Mouse (Mus musculus): ENCODE measurements around the gene Hmcn2. TPM values are rescaled to one million over a fixed set of nuclear protein-coding genes. Genes with fewer than 3 reads are reported as not detected.

The Hmcn2 gene
- polyA plus RNA-seq, 1 experiment from 2014 or later: 1.2 TPM

DNA sequence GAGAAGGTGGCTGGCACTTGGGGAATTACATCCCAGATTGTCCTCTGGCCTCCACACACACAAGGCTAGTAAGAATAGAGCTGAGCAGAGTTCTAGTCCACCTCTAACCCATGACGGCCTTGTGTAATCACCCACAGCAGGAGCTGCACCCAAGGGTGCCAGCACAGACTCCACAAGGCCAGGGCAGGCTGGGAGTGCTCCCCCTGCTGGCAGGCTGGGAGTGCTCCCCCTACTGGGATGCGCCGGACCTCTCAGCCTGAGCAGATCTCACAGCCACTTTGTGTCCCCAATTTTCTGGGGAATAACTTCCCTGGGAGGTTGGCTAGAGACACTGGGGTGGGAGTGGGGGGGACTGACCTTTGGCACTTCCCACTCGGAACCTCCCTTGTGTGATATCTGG lies 68.7 kb downstream of the Hmcn2 start:
- H3K36me3 ChIP-seq (ENCODE audit: control insufficient read depth, insufficient read depth): no peaks in the 10 kb centered on the region
- ATAC-seq (ENCODE audit: low read depth): no peak
- WGBS (ENCODE audit: insufficient replicate concordance): 25% methylated on average over 4 of the region's 4 CpGs
- no peak overlapping the region for H3K4me2 ChIP-seq (ENCODE audit: low read depth, low read length)
- no peaks in the 10 kb centered on the region for H3K27me3 ChIP-seq (ENCODE audit: control insufficient read depth, insufficient read depth, low read depth, low read length)
- no peak overlapping the region for H3K4me3 ChIP-seq (ENCODE audit: low read depth, low read length)
- H3K4me1 ChIP-seq (ENCODE audit: control insufficient read depth, low read depth, low read length): no peaks in the 10 kb centered on the region
- H3K27ac ChIP-seq (ENCODE audit: low read length): no peak overlapping the region
- no peaks in the 10 kb centered on the region for H3K9me3 ChIP-seq (replicated peaks; ENCODE audit: control insufficient read depth, low read length)
- H3K9ac ChIP-seq (ENCODE audit: low read depth, low read length): no peak overlapping the region

DNA sequence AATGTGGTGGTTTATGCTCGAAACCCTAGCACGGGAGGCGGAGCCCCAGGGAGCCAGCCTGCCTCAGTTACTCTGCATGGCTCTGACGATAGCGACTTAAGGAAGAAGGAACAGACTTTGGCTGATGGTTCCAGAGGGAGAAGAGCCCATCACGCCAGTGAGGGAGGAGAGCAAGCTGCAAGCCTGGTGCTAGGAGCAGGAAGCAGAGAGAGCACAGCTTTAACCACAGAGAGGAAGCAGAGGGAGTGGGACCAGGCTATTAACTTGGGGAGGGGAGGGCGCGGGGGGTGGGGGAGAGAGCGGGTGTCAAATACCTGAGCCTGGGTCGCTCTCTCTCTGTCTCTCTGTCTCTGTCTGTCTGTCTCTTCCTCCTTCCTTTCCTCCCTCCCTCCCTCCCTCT lies 102.8 kb downstream of the Hmcn2 start:
- no peak overlapping the region for H3K4me3 ChIP-seq (ENCODE audit: low read depth, low read length)

DNA sequence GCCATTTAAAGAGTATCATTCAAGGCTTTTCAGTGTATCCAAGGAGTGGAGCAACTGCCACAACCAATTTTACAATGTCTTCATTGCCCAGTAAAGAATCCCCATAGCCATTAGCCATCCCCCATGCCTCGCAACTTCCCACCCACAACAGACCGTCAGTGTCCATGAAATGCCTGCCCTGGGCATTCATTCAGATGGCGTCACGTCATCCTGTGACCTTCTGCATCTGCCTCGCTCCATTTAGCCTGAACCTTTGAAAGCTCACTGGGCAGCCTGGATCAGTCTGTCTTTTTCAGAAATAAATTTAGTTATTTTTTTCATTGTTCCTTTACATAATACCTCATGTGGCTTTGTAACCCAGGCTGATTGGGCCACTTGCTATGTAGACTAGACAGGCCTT lies 103.8 kb downstream of the Hmcn2 start:
- no peak for ATAC-seq (ENCODE audit: low read depth)
- H3K36me3 ChIP-seq (ENCODE audit: control insufficient read depth, insufficient read depth): no peaks in the 10 kb centered on the region
- WGBS (ENCODE audit: insufficient replicate concordance): 65% methylated on average over 5 of the region's 5 CpGs
- no peaks in the 10 kb centered on the region for H3K9me3 ChIP-seq (replicated peaks; ENCODE audit: control insufficient read depth, low read length)
- no peak overlapping the region for H3K9ac ChIP-seq (ENCODE audit: low read depth, low read length)
- H3K4me3 ChIP-seq (ENCODE audit: low read depth, low read length): no peak overlapping the region
- no peak overlapping the region for H3K4me2 ChIP-seq (ENCODE audit: low read depth, low read length)
- H3K27ac ChIP-seq (ENCODE audit: low read length): no peak overlapping the region
- no peaks in the 10 kb centered on the region for H3K4me1 ChIP-seq (ENCODE audit: control insufficient read depth, low read depth, low read length)
- no peaks in the 10 kb centered on the region; the same call in 1 of the 2 replicates for H3K27me3 ChIP-seq (ENCODE audit: control insufficient read depth, insufficient read depth, low read depth, low read length)

More for the DNA sequence above, 102.8 kb downstream of the Hmcn2 start:
- no peak for ATAC-seq (ENCODE audit: low read depth)
- Histone ChIP-seq H3K27me3 (ENCODE audit: control insufficient read depth, insufficient read depth, low read depth, low read length) (no peaks in the 10 kb centered on the region; the same call in 1 of the 2 replicates), H3K36me3 (ENCODE audit: control insufficient read depth, insufficient read depth) (no peaks in the 10 kb centered on the region), H3K27ac (ENCODE audit: low read length) (no peak overlapping the region), H3K4me2 (ENCODE audit: low read depth, low read length) (no peak overlapping the region), H3K4me1 (ENCODE audit: control insufficient read depth, low read depth, low read length) (no peaks in the 10 kb centered on the region), H3K9me3 (replicated peaks; ENCODE audit: control insufficient read depth, low read length) (no peaks in the 10 kb centered on the region), H3K9ac (ENCODE audit: low read depth, low read length) (no peak overlapping the region)
- WGBS (ENCODE audit: insufficient replicate concordance): 18% methylated on average over 10 of the region's 10 CpGs

DNA sequence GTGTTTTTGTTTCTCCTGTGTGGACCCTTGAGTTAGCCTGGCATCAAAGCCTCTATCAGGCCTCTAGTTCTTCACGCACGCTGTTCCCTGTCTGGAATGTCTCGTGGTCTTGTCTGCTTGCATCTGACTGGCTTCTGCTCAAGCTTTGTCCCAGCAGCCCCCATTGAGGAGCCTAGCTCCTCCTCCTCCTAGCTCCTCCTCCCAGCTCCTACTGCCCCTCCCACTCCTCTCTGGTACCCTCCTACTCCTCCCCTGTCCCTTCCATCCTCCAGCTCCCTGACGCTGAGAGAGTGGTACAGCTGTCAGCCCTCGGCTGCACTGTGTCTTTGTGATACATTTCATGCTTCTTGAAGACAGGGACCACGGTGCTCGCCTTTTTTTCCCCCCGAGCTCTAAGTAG lies 104.4 kb downstream of the Hmcn2 start:
- H3K4me1 ChIP-seq (ENCODE audit: control insufficient read depth, low read depth, low read length): no peaks in the 10 kb centered on the region
- no peak overlapping the region for H3K9ac ChIP-seq (ENCODE audit: low read depth, low read length)
- H3K27me3 ChIP-seq (ENCODE audit: control insufficient read depth, insufficient read depth, low read depth, low read length): no peaks in the 10 kb centered on the region
- H3K9me3 ChIP-seq (replicated peaks; ENCODE audit: control insufficient read depth, low read length): no peaks in the 10 kb centered on the region
- H3K4me2 ChIP-seq (ENCODE audit: low read depth, low read length): no peak overlapping the region
- H3K4me3 ChIP-seq (ENCODE audit: low read depth, low read length): no peak overlapping the region
- H3K36me3 ChIP-seq (ENCODE audit: control insufficient read depth, insufficient read depth): no peaks in the 10 kb centered on the region
- no peak overlapping the region for H3K27ac ChIP-seq (ENCODE audit: low read length)
- no peak for ATAC-seq (ENCODE audit: low read depth)
- 24% methylated on average over 8 of the region's 8 CpGs for WGBS (ENCODE audit: insufficient replicate concordance)

DNA sequence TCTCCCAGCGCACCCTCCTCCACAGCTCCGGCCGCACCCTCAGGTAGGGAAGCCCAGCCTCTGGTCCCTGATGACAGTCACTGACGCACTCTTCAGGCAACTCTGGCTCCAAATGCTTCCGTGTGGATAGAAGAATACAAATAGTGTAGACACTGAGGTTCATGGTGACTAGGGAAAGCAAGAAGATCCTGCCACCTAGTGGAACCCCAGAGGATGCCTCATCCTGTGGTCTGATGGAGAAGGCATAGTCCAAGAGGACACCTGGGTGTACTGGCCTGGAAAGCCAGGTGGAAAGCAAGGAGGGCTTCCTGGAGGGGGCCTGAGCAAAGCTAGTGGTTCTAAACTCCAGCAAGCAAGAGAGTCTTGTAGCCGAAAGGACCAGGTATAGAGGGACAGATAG lies 106.7 kb downstream of the Hmcn2 start:
- ATAC-seq (ENCODE audit: low read depth): no peak
- H3K9ac ChIP-seq (ENCODE audit: low read depth, low read length): no peak overlapping the region
- H3K27ac ChIP-seq (ENCODE audit: low read length): no peak overlapping the region
- no peaks in the 10 kb centered on the region for H3K4me1 ChIP-seq (ENCODE audit: control insufficient read depth, low read depth, low read length)
- no peaks in the 10 kb centered on the region for H3K9me3 ChIP-seq (replicated peaks; ENCODE audit: control insufficient read depth, low read length)
- no peak overlapping the region for H3K4me2 ChIP-seq (ENCODE audit: low read depth, low read length)
- no peaks in the 10 kb centered on the region for H3K36me3 ChIP-seq (ENCODE audit: control insufficient read depth, insufficient read depth)
- no peak overlapping the region for H3K4me3 ChIP-seq (ENCODE audit: low read depth, low read length)
- 62% methylated on average over 6 of the region's 6 CpGs for WGBS (ENCODE audit: insufficient replicate concordance)
- no peaks in the 10 kb centered on the region for H3K27me3 ChIP-seq (ENCODE audit: control insufficient read depth, insufficient read depth, low read depth, low read length)

DNA sequence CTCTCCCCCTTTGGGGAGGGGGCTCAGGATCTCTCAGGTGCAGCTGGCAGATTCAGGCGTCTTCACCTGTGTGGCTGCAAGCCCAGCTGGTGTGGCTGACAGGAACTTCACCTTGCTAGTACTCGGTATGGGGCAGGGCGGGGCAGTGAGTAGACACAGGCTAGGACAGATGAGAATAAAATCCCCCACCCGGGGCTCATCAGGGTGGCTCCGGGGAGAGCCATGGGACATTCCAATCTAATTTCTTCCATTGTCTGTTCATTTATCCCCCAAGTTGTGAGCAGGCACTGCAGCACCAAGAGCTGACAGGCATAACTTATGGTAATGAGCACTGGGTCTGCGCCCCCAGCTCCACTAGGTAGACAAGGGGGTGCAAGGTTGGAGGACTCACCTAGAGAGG lies 108.4 kb downstream of the Hmcn2 start:
- H3K36me3 ChIP-seq (ENCODE audit: control insufficient read depth, insufficient read depth): no peaks in the 10 kb centered on the region
- WGBS (ENCODE audit: insufficient replicate concordance): 51% methylated on average over 6 of the region's 6 CpGs
- no peaks in the 10 kb centered on the region for H3K27me3 ChIP-seq (ENCODE audit: control insufficient read depth, insufficient read depth, low read depth, low read length)
- no peak overlapping the region for H3K9ac ChIP-seq (ENCODE audit: low read depth, low read length)
- no peaks in the 10 kb centered on the region for H3K9me3 ChIP-seq (replicated peaks; ENCODE audit: control insufficient read depth, low read length)
- H3K4me3 ChIP-seq (ENCODE audit: low read depth, low read length): no peak overlapping the region
- H3K27ac ChIP-seq (ENCODE audit: low read length): no peak overlapping the region
- no peak for ATAC-seq (ENCODE audit: low read depth)
- no peak overlapping the region for H3K4me2 ChIP-seq (ENCODE audit: low read depth, low read length)
- no peaks in the 10 kb centered on the region for H3K4me1 ChIP-seq (ENCODE audit: control insufficient read depth, low read depth, low read length)

DNA sequence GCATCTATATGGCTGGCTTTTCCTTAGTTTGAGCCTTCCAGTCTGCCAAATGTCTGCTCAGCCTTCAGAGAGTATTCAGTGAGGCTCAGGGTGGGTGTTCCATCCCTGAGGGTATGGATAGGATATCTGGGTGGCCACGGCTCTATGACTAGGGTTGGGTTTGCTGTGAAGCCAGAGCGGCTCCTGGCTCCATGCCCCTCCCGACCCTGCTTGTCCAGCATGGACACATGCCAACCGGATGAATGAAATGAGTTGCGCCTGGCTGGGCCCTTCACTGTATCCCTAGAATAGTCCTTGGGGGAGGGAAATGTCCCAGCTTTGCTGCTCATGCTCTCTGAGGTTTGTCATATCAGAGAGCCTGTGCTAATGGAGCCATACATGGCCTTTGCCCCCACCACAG lies 117.3 kb downstream of the Hmcn2 start:
- Histone ChIP-seq H3K27ac (ENCODE audit: low read length) (no peak overlapping the region), H3K9ac (ENCODE audit: low read depth, low read length) (no peak overlapping the region), H3K4me3 (ENCODE audit: low read depth, low read length) (no peak overlapping the region), H3K27me3 (ENCODE audit: control insufficient read depth, insufficient read depth, low read depth, low read length) (no peaks in the 10 kb centered on the region), H3K9me3 (replicated peaks; ENCODE audit: control insufficient read depth, low read length) (no peaks in the 10 kb centered on the region), H3K4me1 (ENCODE audit: control insufficient read depth, low read depth, low read length) (peaks cover 3% of the 10 kb centered on the region), H3K4me2 (ENCODE audit: low read depth, low read length) (no peak overlapping the region), H3K36me3 (ENCODE audit: control insufficient read depth, insufficient read depth) (no peaks in the 10 kb centered on the region)
- WGBS (ENCODE audit: insufficient replicate concordance): 77% methylated on average over 5 of the region's 5 CpGs
- no peak for ATAC-seq (ENCODE audit: low read depth)

DNA sequence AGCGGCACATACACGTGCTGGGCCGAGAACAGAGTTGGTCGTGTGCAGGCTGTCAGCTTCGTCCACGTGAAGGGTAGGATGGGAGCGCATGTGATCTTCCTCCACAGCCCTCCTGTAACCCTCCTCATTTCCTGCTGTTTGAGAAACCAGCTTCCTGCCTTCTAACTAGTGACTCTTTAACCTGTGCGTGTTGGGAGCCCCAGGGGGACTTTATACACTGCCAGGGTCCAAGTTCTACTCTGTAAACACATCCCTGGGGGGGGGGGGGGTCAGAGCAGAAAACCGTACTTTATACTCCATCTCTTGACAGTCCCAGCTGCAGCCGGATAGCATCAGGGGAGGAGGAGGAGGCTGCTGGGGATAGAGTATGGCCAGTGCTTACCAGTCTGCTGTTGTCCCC lies 120.5 kb downstream of the Hmcn2 start:
- H3K9ac ChIP-seq (ENCODE audit: low read depth, low read length): no peak overlapping the region
- no peak overlapping the region for H3K4me2 ChIP-seq (ENCODE audit: low read depth, low read length)
- WGBS (ENCODE audit: insufficient replicate concordance): 40% methylated on average over 10 of the region's 10 CpGs
- no peaks in the 10 kb centered on the region for H3K36me3 ChIP-seq (ENCODE audit: control insufficient read depth, insufficient read depth)
- H3K4me3 ChIP-seq (ENCODE audit: low read depth, low read length): no peak overlapping the region
- H3K4me1 ChIP-seq (ENCODE audit: control insufficient read depth, low read depth, low read length): peaks cover 3% of the 10 kb centered on the region
- H3K27me3 ChIP-seq (ENCODE audit: control insufficient read depth, insufficient read depth, low read depth, low read length): no peaks in the 10 kb centered on the region
- H3K27ac ChIP-seq (ENCODE audit: low read length): no peak overlapping the region
- ATAC-seq (ENCODE audit: low read depth): peak; percentile 66
- no peaks in the 10 kb centered on the region for H3K9me3 ChIP-seq (replicated peaks; ENCODE audit: control insufficient read depth, low read length)

DNA sequence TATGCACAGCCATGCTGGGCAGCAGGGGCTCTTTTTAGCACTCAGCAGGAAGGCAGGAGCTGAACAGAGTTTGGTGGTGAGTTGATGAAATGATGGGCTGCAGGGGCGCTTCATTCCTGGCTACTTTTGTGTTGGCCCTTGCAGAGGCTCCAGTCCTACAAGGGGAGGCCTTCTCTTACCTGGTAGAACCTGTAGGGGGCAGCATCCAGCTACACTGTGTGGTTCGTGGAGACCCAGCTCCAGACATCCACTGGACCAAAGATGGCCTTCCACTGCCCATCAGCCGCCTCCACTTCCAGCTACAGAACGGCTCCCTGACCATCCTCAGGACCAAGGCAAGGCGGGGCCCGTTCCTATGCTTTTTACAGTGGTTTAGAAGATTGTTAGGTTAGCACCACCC lies 121.4 kb downstream of the Hmcn2 start:
- Histone ChIP-seq H3K4me2 (ENCODE audit: low read depth, low read length) (no peak overlapping the region), H3K9me3 (replicated peaks; ENCODE audit: control insufficient read depth, low read length) (no peaks in the 10 kb centered on the region), H3K4me1 (ENCODE audit: control insufficient read depth, low read depth, low read length) (peaks cover 3% of the 10 kb centered on the region), H3K27ac (ENCODE audit: low read length) (no peak overlapping the region), H3K9ac (ENCODE audit: low read depth, low read length) (no peak overlapping the region), H3K4me3 (ENCODE audit: low read depth, low read length) (no peak overlapping the region), H3K27me3 (ENCODE audit: control insufficient read depth, insufficient read depth, low read depth, low read length) (no peaks in the 10 kb centered on the region), H3K36me3 (ENCODE audit: control insufficient read depth, insufficient read depth) (no peaks in the 10 kb centered on the region)
- WGBS (ENCODE audit: insufficient replicate concordance): 26% methylated on average over 6 of the region's 6 CpGs
- peak; percentile 53 for ATAC-seq (ENCODE audit: low read depth)

Data from liver, embryonic 16.5 days (tissue).